Mouse (Mus musculus): ENCODE measurements around the gene Rapgef4.

DNA sequence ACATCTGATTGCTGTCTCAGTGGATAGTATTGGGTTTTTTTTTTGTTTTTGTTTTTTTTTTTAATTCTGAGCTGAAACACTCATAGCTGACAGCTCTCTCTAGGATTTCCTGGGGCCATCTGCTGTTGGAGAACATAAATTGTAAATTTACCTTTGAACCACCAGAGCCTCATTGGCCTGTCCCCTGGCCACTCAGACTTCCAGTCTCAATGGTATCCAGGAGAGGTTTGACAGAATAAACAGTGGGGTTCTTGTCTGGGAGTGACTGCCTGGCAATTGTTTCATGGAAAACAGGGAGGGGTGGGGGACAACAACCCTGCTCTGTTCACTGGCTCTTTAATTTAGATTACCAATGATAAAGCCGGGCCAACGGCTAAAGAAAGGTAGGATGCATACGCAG, 111.0 kb downstream of the Rapgef4 start:
- TF ChIP-seq CTCF (IDR thresholded peaks at IDR 0.05; ENCODE audit: insufficient read depth, low read depth, low read length) (no peak), POLR2A (IDR thresholded peaks at IDR 0.05; ENCODE audit: insufficient read depth, low read depth, low read length) (no peak)

Data from olfactory bulb, adult 2 months (tissue).